Mouse (Mus musculus): ENCODE data around the gene Btbd7.

GRCm38 (mm10) chr12:102878901-102879300, 630 bp upstream of the Btbd7 start:
- TF ChIP-seq POLR2A (IDR thresholded peaks at IDR 0.05; ENCODE audit: low read depth, low read length) = no peak
- no peak for TF ChIP-seq CTCF (conservative IDR thresholded peaks at IDR 0.05; ENCODE audit: insufficient read depth, insufficient read length, low read depth, low read length)
